Mouse (Mus musculus) left cerebral cortex, adult 18-20 months (tissue): ENCODE results near the gene Cmtr2. TPM values are rescaled to one million over a fixed set of nuclear protein-coding genes. Genes with fewer than 3 reads are reported as not detected.
A peak's percentile ranks its signal among the peaks of the same experiment; 100 is the strongest.

ENCODE experiments used
- DNase-seq, 2 experiments: peaks; one replicate each; pipeline ENCODE4 v3.0.0; 2021 to 2022; ENCODE audit warnings: low spot score in 2 of 2, mixed read lengths in 1 of 2
- long read RNA-seq, 2 experiments: library from polyadenylated mRNA; stranded (forward); transcript quantifications; one replicate each; pipeline ENCODE4 v2.0.0; 2021
- total RNA-seq, 2 experiments: library from RNA; stranded (reverse); gene quantifications; 2 replicates each; pipeline ENCODE4 v1.2.3; 2021

Cmtr2 gene
- total RNA-seq, result 1 to 10 TPM; 5.9 to 6.0 TPM
- long read RNA-seq, experiment 1, transcript Cmtr2-201 (2 exons, 3,545 nt), result major isoform, 5 of 8 reads
- long read RNA-seq, experiment 1, partial matches to known transcripts, result 0 of 8 reads
- long read RNA-seq, experiment 1, other reads (novel, unspliced or antisense), result 3 of 8 reads
- long read RNA-seq, experiment 2, partial matches to known transcripts, result 0 of 2 reads
- long read RNA-seq, experiment 2, other reads (novel, unspliced or antisense), result 1 of 2 reads

DNA sequence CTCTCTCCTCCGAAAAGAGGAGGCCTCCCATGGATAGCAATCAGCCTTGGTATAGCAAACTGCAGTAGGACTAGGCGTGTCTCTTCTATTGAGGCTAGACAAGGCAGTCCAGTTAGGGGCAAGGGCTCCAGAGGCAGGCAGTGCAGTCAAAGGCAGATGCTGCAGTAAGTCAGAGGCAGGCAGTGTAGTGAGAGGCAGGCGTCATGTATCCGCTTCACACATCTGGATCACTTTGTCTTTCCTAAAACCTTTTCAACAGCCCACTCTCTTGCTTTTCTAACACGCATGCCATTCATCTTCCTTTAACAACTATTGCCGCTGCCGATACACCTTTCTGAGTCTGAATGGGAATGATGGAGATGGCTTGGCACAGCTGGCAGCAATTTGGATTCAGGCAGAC is at the start of gene Cmtr2:
Gene Cmtr2 (plus strand): TSS at position 301 of the 400 bp plus-strand sequence.
- no peak for DNase-seq

DNA sequence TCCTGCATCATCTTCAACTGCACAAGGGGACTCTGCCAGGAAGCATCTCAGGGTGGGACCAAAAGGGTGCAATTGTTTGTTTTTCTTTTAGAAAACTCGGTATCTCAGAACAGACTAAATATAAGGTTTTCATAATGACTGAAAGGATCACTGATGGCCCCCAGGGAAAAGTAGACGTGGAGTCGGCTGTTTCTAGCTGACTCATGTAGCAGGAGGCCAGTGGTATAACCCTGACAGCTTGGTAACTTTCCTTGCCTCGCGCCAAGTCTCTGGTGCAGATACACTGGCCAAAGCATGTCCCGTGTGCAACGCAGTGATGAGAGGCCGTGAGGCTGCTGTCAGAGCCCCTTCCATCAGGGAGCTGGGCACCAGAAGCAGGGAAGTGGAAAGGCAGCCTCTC is 49.2 kb upstream of the Cmtr2 start:
- no peak for DNase-seq

DNA sequence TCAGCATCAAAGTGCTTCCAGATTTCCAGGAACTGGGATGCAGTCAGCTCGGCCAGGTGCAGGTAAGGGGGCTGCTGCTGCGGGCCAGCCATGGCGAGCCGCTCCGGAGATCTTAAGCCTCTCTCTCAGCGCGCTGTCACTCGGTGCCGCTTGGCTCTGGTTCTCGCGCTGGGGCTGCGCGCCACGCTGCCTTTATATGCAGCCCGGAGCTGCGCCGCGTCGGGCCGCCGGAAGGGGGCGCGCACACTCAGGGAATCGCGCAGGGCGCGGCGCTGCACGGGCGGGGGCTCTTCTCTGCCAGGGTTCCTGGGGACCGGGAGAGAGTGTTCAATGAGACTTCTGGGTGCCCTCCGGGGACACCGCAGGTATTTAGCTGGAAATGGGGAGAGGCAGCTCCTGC is 47.4 kb upstream of the Cmtr2 start, which contains the start of gene Calb2:
Gene Calb2 (minus strand): TSS at position 165 of the 400 bp plus-strand sequence.
- peak; percentile 56 to 61 for DNase-seq

DNA sequence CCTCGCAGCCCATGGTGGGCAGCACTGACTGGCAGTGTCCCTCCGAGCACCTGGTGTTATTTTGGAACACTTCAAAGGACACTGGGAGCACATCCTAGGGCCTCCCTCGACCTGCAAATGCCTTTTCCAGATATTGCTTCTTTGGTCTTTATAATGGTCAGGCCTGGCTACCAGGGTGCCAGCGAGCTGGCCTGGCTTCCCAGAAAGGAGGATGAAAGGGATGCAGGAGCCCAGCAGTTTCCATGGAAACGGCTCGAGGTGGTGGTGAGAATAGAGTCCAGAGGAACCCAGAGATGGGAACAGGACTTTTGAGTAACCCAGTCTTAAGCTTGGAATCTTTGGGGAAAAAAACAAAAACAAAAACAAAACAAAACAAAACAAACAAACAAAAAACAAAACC is 43.3 kb upstream of the Cmtr2 start:
- no peak for DNase-seq

DNA sequence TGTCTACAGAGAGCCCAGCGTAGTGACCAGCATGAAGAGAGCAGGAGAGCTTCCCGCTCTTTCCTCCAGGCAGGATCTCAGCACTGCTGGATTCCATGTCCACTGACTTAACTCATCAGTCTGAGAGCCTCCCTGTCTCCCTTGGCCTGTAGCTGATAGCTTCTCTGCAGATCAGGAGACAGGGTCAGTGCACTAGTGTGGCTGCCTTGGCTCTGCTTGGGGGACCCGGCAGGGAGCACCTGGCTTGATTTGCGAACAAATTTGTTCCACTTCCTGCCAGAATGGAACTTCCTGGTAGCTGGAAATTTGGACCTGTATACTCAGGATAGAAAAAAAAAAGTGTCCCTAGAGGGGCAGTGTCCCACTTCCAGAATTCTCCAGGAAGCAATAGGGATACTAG is 40.6 kb upstream of the Cmtr2 start:
- no peak for DNase-seq

DNA sequence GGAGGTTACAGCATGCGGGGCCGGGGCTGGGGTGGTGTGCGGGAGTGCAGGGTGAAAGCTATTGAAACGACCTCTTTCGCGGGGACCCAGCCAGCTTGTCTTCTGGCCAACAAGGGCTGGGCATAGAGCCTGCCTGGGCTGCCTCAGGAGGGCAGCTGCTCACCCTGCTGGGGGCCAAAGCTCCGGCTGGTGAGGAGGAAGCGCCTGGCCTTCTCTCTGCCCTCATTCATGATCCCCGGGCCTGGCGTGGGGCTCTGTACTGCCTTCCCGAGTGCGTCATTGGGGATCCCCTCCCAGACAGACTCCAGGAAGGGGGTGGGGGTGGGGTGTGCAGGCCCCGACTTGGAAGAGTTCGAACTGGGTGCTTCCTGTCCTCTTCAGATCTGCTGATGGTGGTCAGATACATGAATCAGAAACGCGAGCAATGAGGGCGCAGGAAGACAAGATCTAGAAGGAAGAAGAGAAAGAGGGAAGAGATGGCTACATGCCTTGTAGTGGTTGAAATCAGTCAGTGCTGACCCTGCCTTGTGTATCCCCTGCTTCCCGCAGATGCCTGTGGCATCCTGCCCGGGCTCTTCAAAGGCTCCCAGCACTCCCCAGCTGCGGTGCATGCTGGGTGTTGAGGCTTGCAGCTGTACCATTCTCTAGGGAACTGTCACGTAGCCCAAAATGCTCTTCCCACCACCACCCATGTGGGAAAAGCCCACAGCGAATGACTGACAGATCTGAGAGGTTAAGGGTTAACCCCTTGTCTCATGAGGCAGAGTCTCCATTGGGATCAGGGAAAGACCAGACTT is 37.9 kb upstream of the Cmtr2 start:
- DNase-seq, result peak; percentile 15 to 24

DNA sequence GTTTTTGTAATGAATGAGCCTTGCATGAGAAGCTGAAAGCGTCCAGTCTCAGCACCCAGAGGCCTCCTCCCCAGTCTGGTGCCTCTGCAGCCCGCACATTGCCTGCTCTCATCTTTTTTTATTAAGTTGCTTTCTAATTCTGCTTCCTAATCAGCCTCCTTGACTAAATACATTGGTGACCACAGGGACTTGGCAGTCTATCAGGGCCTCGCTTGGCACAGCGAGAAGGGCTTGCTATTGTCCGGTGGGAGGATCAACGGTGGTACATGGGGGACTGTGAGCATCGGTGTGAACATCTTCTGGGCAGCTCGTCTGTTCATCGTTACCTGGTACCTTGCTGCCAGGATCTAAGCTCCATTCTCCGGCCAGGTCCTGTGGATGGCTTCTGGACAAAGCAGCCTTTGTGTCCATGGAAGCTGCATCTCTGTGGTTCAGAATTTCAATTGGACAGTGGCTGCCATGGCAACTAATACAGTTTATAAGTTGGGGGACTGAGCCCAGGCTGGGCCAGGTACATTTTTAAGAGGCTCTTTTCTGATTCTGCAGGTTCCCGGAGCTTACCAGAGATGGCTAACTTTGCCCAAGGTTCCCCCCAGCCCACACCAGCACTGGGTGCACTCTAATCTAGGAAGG is 32.6 kb upstream of the Cmtr2 start:
- no peak for DNase-seq

DNA sequence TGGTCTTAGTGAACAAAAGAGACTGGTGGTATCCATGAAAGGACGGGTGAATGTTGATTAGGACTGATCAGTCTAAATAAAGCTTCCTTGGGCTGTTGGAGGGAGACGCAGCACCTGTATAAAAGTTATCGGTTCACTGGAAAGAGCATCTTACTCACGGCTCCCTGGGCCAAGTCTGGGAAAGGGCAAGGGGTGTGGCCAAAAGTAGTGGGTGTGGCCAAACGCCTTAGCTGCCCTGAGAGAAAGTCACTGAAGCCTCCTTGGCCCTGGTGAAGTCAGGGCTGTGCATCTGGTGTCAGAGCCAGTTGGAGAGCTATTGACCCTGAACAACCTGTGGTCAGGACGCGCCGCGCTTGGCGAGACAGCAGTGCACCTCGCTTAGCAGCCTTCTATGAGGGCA is 31.7 kb upstream of the Cmtr2 start:
- no peak for DNase-seq

DNA sequence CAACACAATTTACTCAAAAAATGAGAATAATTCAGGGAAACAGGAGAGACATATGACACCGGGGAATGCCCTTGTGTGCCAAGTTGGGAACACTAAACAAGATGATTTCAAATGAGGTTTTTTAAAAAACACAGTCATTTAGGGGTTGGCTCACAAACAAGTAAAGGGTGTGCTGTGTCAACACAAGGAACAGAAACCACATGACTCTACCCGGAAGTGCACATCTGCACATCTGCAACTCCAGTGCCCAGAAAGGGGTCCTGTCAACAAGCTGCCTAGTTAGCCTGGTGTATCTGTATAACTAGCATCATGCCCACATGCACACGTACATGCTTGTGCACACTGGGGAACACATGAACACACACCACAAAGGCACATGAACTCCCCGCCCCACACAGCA is 29.9 kb upstream of the Cmtr2 start:
- no peak for DNase-seq

DNA sequence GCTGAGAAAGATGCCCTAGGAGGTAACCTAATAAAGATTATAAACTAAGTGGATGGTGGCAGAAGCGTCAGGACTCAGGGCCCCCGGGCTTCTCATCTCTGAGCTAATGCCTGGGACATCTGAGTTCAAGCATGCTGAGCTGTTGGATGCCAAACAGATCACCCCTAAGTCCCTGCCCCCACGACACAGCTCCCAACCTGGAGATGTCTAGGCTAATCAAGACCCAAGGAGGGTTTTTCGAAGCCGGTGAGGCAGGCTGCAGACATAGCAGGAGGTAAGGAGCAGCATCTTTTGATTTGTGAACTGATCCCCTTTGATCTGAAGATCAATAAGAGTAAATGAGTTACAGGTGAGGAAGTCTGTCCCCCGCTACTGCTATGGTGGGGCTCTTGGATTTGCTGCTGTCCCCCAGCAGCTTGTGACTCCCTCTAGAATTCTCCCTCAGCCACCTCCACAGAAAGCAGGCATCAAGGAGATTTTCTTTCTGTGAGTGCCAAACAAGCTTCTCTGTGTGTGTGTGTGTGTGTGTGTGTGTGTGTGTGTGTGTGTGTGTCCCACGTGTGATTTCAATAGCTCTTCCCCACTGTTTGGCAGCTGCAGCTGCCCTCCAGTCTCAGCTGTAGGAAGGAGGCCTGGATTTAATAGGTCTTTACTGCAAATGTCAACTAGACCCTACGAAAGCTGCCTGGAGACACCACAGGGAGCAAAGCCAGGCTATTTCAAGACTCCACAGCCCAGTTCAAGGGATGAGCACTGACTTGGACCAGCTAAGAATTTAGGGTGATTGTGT is 26.3 kb upstream of the Cmtr2 start:
- no peak for DNase-seq

DNA sequence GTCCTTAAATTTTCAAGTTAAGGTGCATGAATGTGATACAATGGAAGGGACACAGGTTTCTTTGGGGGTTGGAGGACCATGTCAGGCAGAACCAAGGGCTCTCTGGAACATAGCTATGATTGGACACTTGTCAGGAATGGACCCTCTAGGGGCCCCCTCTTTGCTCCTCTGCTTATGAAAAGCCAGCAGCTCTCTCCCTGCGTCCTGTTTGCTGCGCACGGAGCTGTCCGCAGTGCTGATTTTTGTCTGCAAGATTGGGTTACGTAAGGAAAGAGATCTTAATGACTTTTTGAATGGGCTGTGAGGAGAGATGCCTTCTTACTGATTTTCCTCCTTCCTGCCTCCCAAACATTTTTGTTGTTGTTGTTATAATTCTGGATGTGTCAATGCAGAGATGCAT is 18.8 kb upstream of the Cmtr2 start:
- DNase-seq, result no peak

DNA sequence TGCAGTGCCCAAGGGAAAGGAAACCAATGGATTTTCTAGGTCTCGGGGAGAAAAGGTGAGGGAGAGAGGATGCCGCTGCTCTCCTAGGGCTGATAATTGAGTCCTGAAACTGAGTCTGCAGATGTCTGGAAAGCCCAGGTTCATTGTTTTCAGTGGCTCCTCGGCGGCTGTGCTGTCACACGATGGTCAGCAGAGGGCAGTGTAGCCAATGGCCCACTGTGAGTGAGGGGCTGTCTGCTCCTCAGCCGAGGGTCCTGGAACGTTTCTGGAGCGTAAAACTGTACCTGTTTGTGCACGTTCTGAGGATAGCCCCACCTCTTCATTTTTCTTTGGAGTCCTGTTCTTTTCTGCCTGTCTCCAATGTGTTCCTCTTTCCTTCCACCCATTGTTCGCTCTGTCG is 13.7 kb upstream of the Cmtr2 start:
- peak in 1 of 2 experiments; percentile 12 for DNase-seq

DNA sequence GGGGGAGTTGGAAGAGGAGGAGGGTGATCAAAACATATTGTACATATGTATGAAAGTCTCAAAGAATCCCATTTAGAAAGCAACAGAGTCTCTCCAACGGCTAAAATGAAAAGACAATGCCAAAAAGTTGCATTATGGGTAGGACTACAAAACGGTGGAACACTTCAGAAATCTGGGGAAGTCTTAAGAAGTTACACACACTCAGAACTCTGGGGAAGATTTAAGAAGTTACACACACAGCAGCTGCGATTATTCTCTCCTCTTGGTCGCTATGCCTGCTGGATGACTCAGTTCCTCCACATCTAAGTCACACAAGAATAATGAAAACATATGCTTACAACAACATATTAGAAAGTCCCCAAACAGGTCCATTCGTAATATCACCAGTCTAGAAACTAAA is 788 bp downstream of the Cmtr2 start:
- no peak for DNase-seq

DNA sequence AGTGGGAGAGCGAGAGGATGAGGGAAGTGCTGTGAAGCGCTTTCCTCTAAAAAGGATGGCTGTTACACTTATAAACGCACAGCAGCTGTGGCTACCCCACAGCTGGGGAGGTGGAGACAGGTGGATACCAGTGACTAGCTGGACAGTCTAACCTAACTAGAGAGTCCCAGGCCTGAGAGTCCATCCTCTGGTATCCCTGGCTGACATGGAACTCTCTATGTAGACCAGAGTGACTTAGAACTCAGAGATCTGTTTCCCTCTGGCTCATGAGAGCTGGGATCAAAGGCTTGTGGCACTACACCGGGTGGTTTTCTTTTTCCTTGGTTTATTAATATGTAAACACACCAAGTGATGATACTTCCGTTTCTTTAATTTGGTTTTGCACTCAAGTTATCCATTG is 1.7 kb downstream of the Cmtr2 start:
- no peak for DNase-seq

DNA sequence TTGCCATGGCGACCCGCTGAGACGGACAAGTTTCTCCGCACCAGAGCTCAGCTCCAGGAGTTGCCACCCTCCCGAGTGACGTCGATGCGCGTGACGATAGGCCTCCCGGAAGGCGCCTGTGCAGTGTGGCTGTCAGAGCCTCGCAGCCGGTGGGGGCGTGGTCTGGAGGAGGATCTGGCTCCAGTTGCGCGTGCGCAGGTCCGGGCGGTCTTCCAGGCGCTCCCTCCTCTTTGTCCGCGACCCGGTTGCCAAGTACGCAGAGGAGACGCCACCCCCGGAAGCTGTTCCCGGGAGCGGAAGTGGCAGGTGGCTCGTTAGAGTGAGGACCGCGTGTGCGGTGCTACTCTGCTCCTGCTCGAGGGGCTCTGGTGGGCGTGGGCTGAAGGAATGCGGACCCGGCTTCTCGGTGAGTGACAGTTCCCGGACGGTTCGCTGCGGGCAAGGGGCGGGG is 2.2 kb downstream of the Cmtr2 start:
- DNase-seq, result peak; percentile 100

DNA sequence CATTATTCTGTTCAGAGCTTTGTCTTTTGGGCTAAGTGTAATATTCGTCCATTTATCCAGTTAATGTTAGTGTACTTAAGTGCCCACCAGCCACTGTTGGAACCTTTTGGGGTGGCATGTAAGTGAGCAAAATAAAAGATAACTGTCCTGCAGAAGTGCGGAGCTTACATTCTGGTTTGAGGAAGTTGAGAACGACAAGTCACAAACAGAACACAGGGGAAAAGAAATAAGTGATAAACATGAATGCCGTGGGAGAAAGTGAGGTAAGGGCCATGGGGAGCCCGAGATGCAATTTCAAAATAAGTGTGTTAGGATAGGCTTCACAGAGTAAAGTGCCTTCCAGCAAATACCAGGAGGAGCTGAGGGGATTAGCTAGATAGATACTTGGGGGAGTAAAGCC is 3.0 kb downstream of the Cmtr2 start:
- DNase-seq, result no peak

DNA sequence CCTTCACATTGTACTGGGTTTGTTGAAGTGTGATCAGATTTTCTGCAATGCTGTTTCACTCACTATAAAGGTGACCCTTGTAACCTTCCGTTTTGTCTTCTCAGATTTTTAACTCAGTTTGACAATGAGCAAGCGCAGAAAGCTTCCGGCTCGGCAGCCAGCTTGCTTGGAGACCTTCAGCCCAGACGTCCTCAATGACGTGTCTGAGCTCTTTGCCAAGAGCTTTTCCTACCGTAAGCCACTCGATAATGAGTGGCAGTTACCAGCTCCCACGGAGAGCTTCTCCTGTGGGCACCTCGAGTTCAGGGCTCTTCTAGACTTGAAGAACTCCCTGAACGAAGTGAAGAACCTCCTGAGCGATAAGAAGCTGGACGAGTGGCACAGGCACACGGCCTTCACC is 5.5 kb downstream of the Cmtr2 start:
- no peak for DNase-seq

DNA sequence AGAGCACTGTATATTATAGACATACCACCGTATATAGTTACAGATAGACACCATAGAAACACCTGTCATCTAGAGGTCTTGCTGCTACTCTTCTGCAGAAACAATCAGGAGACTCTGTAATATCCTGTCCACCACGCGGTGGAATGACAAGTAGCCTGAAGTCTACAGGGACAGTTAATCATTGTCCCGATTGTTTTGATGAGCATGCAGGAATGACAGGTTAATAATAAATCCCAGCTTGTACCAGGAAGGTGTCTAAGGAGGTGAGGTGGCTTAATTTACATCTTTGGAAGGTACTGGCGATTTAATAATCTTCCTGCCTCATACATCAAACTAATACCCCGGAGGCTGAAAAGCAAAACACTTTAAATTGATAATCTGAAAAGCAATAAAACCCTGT is 15.3 kb downstream of the Cmtr2 start:
- DNase-seq, result no peak

DNA sequence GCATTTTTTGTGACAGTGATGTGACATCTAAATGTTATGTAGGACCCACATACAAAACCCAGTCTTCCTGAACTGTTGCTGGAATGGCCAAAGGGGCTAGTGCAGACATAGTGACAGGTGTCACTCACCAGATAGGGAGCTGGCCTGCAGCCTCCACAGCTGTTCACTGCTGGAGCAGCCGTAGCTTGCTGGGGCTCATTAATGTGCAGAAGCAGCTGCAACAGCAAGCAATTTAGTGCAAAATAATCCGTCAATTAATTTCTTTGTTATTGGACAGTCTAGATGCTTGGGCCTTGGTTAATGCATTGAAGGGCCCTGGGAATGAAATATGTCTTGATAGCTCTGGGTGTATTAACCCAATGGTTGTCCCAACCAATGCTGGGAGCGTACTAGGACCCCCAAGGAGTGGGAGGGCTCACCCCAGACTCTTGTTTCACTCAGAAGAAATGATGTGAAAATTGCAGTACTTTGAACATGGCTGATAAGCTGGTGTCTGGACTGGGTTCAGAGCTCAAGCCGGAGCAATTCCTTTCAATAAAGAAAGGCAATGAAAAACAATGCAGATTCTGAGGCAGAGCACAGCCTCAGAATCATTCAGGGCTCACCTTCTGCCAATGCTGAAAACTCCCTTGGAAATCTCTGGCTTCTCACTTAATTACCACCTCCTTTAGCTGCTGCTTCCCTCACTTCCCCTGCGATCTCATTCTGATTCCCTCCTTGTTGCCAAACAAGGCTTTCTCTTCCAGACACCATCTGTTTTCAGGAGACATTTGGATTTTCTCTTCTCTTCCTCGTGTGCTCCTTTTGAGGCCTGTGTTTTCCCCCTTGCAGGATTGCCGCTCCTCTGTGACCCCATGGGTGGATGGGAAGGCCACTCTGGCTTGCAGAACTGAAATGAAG is 27.1 kb downstream of the Cmtr2 start:
- DNase-seq, result no peak

DNA sequence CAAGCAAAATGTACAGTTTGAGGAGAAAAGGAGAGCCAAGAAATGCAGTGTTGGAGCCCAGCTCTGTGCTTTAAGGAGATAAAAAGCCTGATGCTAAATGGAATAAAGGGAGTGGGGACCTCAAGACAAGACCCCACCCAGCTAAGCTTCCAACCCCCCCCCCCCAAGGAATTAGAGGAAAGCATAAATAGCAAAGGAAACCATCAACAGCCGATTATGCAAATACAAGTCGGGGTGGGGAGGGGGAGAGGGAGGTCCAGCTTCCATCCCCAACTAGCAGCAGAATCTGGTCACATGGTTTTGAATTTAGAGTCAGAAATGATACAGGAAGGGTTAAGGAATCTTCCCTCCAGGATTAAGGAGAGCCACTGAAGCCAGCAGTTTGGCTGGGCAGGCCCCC is 29.1 kb downstream of the Cmtr2 start:
- DNase-seq, result no peak
